Mouse (Mus musculus) E14TG2a.4 (cell line): ENCODE results near the gene Oip5.
"Not testable (repeated sequence)": the region's sequence is repeated elsewhere in the genome, so short reads cannot be mapped to it uniquely, and the experiment has no call there.

Experiments
- CTCF ChIP-seq: conservative IDR thresholded peaks from 2 replicates; pipeline ENCODE4 v1.5.1; 2014; ENCODE audit warnings: low read length
- NANOG ChIP-seq: IDR thresholded peaks from 2 replicates; pipeline ENCODE4 v1.6.1; 2014; ENCODE audit warnings: borderline replicate concordance, low read length, mixed read lengths

GRCm38 (mm10) chr2:119601575-119601974 lies 16.7 kb downstream of the Oip5 start:
- TF ChIP-seq NANOG, CTCF: not testable (repeated sequence)
